Mouse (Mus musculus) layer of hippocampus, postnatal 36 days (tissue): ENCODE data around the gene Arap1. TPM values are rescaled to one million over a fixed set of nuclear protein-coding genes. Genes with fewer than 3 reads are reported as not detected.

Experiments
- DNase-seq, 2 experiments: peaks; one replicate each; pipeline ENCODE4 v3.0.0; 2022
- total RNA-seq, 2 experiments: library from RNA; stranded (reverse); gene quantifications; 2 replicates each; pipeline ENCODE4 v1.2.3; 2021

Gene Arap1
- total RNA-seq, 2 experiments from 2014 or later = 20.1 to 20.8 TPM

- DNase-seq = no peak
Measured at GRCm38 (mm10) chr7:101367901-101368852, 20.3 kb downstream of the Arap1 start.

- no peak for DNase-seq
Measured at GRCm38 (mm10) chr7:101369666-101370065, 21.8 kb downstream of the Arap1 start.

GRCm38 (mm10) chr7:101373082-101373481 lies 25.2 kb downstream of the Arap1 start:
- DNase-seq = no peak

- DNase-seq = no peak
Measured at GRCm38 (mm10) chr7:101374155-101374554, 26.3 kb downstream of the Arap1 start.

GRCm38 (mm10) chr7:101376701-101377340 lies 29.0 kb downstream of the Arap1 start:
- no peak for DNase-seq

GRCm38 (mm10) chr7:101377741-101378262 lies 29.9 kb downstream of the Arap1 start:
- no peak for DNase-seq

- DNase-seq = no peak
Measured at GRCm38 (mm10) chr7:101378285-101378684, 30.4 kb downstream of the Arap1 start.

- no peak for DNase-seq
Measured at GRCm38 (mm10) chr7:101378796-101379465, 31.1 kb downstream of the Arap1 start.

GRCm38 (mm10) chr7:101379732-101380131 lies 31.9 kb downstream of the Arap1 start:
- no peak for DNase-seq

- DNase-seq = no peak
Measured at GRCm38 (mm10) chr7:101381512-101381911, 33.6 kb downstream of the Arap1 start.

- DNase-seq = peak in 1 of 2 experiments; percentile 29
Measured at GRCm38 (mm10) chr7:101382378-101382777, 34.5 kb downstream of the Arap1 start.

- no peak for DNase-seq
Measured at GRCm38 (mm10) chr7:101383756-101384155, 35.9 kb downstream of the Arap1 start.

- DNase-seq = no peak
Measured at GRCm38 (mm10) chr7:101384931-101385330, 37.1 kb downstream of the Arap1 start.

GRCm38 (mm10) chr7:101385331-101385733 lies 37.5 kb downstream of the Arap1 start:
- no peak for DNase-seq

- no peak for DNase-seq
Measured at GRCm38 (mm10) chr7:101385866-101386452, 38.1 kb downstream of the Arap1 start.

GRCm38 (mm10) chr7:101389256-101389655 lies 41.4 kb downstream of the Arap1 start:
- no peak for DNase-seq

- no peak for DNase-seq
Measured at GRCm38 (mm10) chr7:101391909-101392479, 44.1 kb downstream of the Arap1 start.

- no peak for DNase-seq
Measured at GRCm38 (mm10) chr7:101393015-101393414, 45.1 kb downstream of the Arap1 start.

GRCm38 (mm10) chr7:101393694-101394504 lies 46.0 kb downstream of the Arap1 start:
- DNase-seq = no peak

GRCm38 (mm10) chr7:101394569-101394968 lies 46.7 kb downstream of the Arap1 start:
- DNase-seq = no peak

- no peak for DNase-seq
Measured at GRCm38 (mm10) chr7:101395471-101395870, 47.6 kb downstream of the Arap1 start.
